Mouse (Mus musculus): Measurements from ENCODE around the gene Nepro. TPM values are rescaled to one million over a fixed set of nuclear protein-coding genes. Genes with fewer than 3 reads are reported as not detected.

Gene Nepro
- polyA plus RNA-seq, 1 experiment from 2014 or later = 10.0 TPM

- Histone ChIP-seq H3K9ac (replicated peaks; ENCODE audit: low read depth, low read length) (no peak overlapping the region), H3K36me3 (ENCODE audit: control insufficient read depth, insufficient read depth, low read length) (no peaks in the 10 kb centered on the region), H3K4me2 (replicated peaks; ENCODE audit: low read depth, low read length) (peak overlapping the region; percentile 17), H3K27me3 (ENCODE audit: control insufficient read depth, insufficient read depth, low read length) (no peaks in the 10 kb centered on the region), H3K4me3 (ENCODE audit: low read depth, low read length) (no peak overlapping the region), H3K4me1 (ENCODE audit: control insufficient read depth, insufficient read depth, low read length) (no peaks in the 10 kb centered on the region), H3K9me3 (ENCODE audit: control insufficient read depth, low read depth, low read length) (no peaks in the 10 kb centered on the region), H3K27ac (ENCODE audit: low read length) (no peak overlapping the region)
- ATAC-seq (ENCODE audit: insufficient number of reproducible peaks, insufficient read depth, low FRiP score, low read depth) = no peak
- WGBS = 52% methylated on average over 17 of the region's 17 CpGs
These were observed 54.5 kb downstream of the Nepro start for GRCm38 (mm10) chr16:44778538-44779147.

GRCm38 (mm10) chr16:44779494-44779893, 55.4 kb downstream of the Nepro start:
- no peak overlapping the region for H3K4me3 ChIP-seq (ENCODE audit: low read depth, low read length)
- 88% methylated on average over 5 of the region's 5 CpGs for WGBS
- no peak overlapping the region for H3K27ac ChIP-seq (ENCODE audit: low read length)
- H3K9ac ChIP-seq (replicated peaks; ENCODE audit: low read depth, low read length) = no peak overlapping the region
- H3K4me2 ChIP-seq (replicated peaks; ENCODE audit: low read depth, low read length) = no peak overlapping the region
- no peaks in the 10 kb centered on the region for H3K4me1 ChIP-seq (ENCODE audit: control insufficient read depth, insufficient read depth, low read length)
- no peaks in the 10 kb centered on the region for H3K27me3 ChIP-seq (ENCODE audit: control insufficient read depth, insufficient read depth, low read length)
- no peaks in the 10 kb centered on the region for H3K9me3 ChIP-seq (ENCODE audit: control insufficient read depth, low read depth, low read length)
- no peak for ATAC-seq (ENCODE audit: insufficient number of reproducible peaks, insufficient read depth, low FRiP score, low read depth)
- H3K36me3 ChIP-seq (ENCODE audit: control insufficient read depth, insufficient read depth, low read length) = no peaks in the 10 kb centered on the region

GRCm38 (mm10) chr16:44780751-44781150, 56.6 kb downstream of the Nepro start:
- no peaks in the 10 kb centered on the region for H3K4me1 ChIP-seq (ENCODE audit: control insufficient read depth, insufficient read depth, low read length)
- no peak for ATAC-seq (ENCODE audit: insufficient number of reproducible peaks, insufficient read depth, low FRiP score, low read depth)
- H3K9ac ChIP-seq (replicated peaks; ENCODE audit: low read depth, low read length) = no peak overlapping the region
- no peaks in the 10 kb centered on the region for H3K27me3 ChIP-seq (ENCODE audit: control insufficient read depth, insufficient read depth, low read length)
- no peak overlapping the region for H3K4me3 ChIP-seq (ENCODE audit: low read depth, low read length)
- H3K4me2 ChIP-seq (replicated peaks; ENCODE audit: low read depth, low read length) = no peak overlapping the region
- WGBS = 71% methylated on average over 4 of the region's 4 CpGs
- no peaks in the 10 kb centered on the region for H3K9me3 ChIP-seq (ENCODE audit: control insufficient read depth, low read depth, low read length)
- H3K27ac ChIP-seq (ENCODE audit: low read length) = no peak overlapping the region
- H3K36me3 ChIP-seq (ENCODE audit: control insufficient read depth, insufficient read depth, low read length) = no peaks in the 10 kb centered on the region

Other genes starting within 250 kb of the Nepro start
- 19.5 and 20.2 TPM in 2 replicates for gene Boc, start 165.4 kb upstream of the Nepro start, polyA plus RNA-seq (2014; fragmentation: Nextera tagmentation; extraction: Ambion mirVana)
- gene Gtpbp8, start 22.1 kb downstream of the Nepro start, polyA plus RNA-seq (2014; fragmentation: Nextera tagmentation; extraction: Ambion mirVana) = 27.9 and 29.4 TPM in 2 replicates
- 0.71 and 1.2 TPM in 2 replicates for gene Cd200r1, start 41.4 kb downstream of the Nepro start, polyA plus RNA-seq (2014; fragmentation: Nextera tagmentation; extraction: Ambion mirVana)
- gene Cd200r4, start 87.4 kb downstream of the Nepro start, polyA plus RNA-seq (2014; fragmentation: Nextera tagmentation; extraction: Ambion mirVana) = 0.14 and 0.23 TPM in 2 replicates
- gene Cd200r2, start 142.8 kb downstream of the Nepro start, polyA plus RNA-seq (2014; fragmentation: Nextera tagmentation; extraction: Ambion mirVana) = not detected in 2 replicates
- 0.23 TPM in 1 of 2 replicates, not detected in the other for gene Cd200r3, start 219.4 kb downstream of the Nepro start, polyA plus RNA-seq (2014; fragmentation: Nextera tagmentation; extraction: Ambion mirVana)